Mouse (Mus musculus) heart, embryonic 16.5 days (tissue): ENCODE measurements around the gene Kpna1. TPM values are rescaled to one million over a fixed set of nuclear protein-coding genes. Genes with fewer than 3 reads are reported as not detected.
"Not testable (repeated sequence)": the region's sequence is repeated elsewhere in the genome, so short reads cannot be mapped to it uniquely, and the experiment has no call there.

Experiments
- ATAC-seq: fragments of 200-750 bp; cut with Nextera tagmentation; replicated peaks from 2 replicates; pipeline ENCODE4 v1.8.0; 2017; ENCODE audit warnings: moderate number of reproducible peaks; ENCODE audit not compliant: insufficient read depth, low FRiP score; ENCODE audit errors: extremely low read depth
- H3K27ac ChIP-seq: fragments of 300-500 bp; sonication (generic); 2 replicates; pipeline ENCODE4 v1.5.1; 2014; ENCODE audit warnings: mild to moderate bottlenecking, low read length, control low read depth, moderate library complexity
- H3K27me3 ChIP-seq: fragments of 300-500 bp; sonication (generic); 2 replicates; pipeline ENCODE4 v1.6.1; 2014; ENCODE audit warnings: low read length, mixed read lengths; ENCODE audit not compliant: control insufficient read depth, insufficient read depth
- H3K36me3 ChIP-seq: fragments of 300-500 bp; sonication (generic); 2 replicates; pipeline ENCODE4 v1.6.1; 2014; ENCODE audit not compliant: control insufficient read depth, insufficient read depth
- H3K4me1 ChIP-seq: fragments of 300-500 bp; sonication (generic); 2 replicates; pipeline ENCODE4 v1.6.1; 2014; ENCODE audit warnings: low read length, mixed read lengths; ENCODE audit not compliant: control insufficient read depth, insufficient read depth
- H3K4me2 ChIP-seq: fragments of 300-500 bp; sonication (generic); 2 replicates; pipeline ENCODE4 v1.6.1; 2014; ENCODE audit warnings: low read depth, mild to moderate bottlenecking, control low read depth, low read length
- H3K4me3 ChIP-seq: fragments of 300-500 bp; sonication (generic); 2 replicates; pipeline ENCODE4 v1.5.1; 2014; ENCODE audit warnings: mild to moderate bottlenecking, control low read depth, low read length
- H3K9ac ChIP-seq: fragments of 300-500 bp; sonication (generic); 2 replicates; pipeline ENCODE4 v1.6.1; 2014; ENCODE audit warnings: low read length, control low read depth
- H3K9me3 ChIP-seq: fragments of 300-500 bp; sonication (generic); replicated peaks from 2 replicates; pipeline ENCODE4 v1.6.1; 2016; ENCODE audit warnings: low read length; ENCODE audit not compliant: control insufficient read depth
- WGBS: fragments of 180-500 bp; shearing (Covaris S2); extraction: QIAGEN DNeasy Blood & Tissue Kit; methylation state at CpG from one replicate; pipeline ENCODE4 v1.1.7; 2014; 5-methylcytosine and 5-hydroxymethylcytosine counted together
- polyA plus RNA-seq: library from polyadenylated mRNA; unstranded; fragments of >200 nt; fragmentation: Nextera tagmentation; extraction: Ambion mirVana; gene quantifications from 2 replicates; pipeline ENCODE4 v1.2.1, GENCODE M21; 2015

The Kpna1 gene
- polyA plus RNA-seq, 1 experiment from 2014 or later, result 41.4 TPM

DNA sequence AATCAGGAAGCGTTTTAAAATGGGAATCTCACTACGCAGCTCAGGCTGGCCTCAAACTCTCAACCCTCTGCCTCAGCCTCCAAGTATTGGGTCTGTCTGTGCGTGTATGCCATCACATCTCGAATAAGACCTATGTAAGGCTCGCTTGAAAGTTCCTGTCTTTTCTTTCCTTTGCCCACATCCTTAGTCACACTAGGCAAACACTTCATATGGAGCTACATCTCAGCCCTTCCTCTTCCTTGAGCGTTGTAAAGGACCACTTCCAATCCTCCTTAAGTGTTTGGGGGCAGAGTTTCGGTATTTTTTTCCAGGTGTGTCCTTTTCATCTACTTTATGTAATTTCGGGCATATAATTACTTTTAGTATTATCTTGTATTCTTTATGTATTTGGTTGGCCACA is 76.4 kb downstream of the Kpna1 start:
- H3K4me2 ChIP-seq, result no peak overlapping the region
- H3K27ac ChIP-seq, result 0 out of 2 replicates have a peak overlapping the region, but pooled peaks have one; percentile 87
- ATAC-seq, result no peak
- H3K4me1 ChIP-seq, result peaks cover 44% of the 10 kb centered on the region
- no peak overlapping the region for H3K4me3 ChIP-seq
- 89% methylated on average over 8 of the region's 8 CpGs for WGBS
- H3K9ac ChIP-seq, result no peak overlapping the region
- no peaks in the 10 kb centered on the region for H3K9me3 ChIP-seq
- no peaks in the 10 kb centered on the region for H3K27me3 ChIP-seq
- H3K36me3 ChIP-seq, result peaks cover 23% of the 10 kb centered on the region

DNA sequence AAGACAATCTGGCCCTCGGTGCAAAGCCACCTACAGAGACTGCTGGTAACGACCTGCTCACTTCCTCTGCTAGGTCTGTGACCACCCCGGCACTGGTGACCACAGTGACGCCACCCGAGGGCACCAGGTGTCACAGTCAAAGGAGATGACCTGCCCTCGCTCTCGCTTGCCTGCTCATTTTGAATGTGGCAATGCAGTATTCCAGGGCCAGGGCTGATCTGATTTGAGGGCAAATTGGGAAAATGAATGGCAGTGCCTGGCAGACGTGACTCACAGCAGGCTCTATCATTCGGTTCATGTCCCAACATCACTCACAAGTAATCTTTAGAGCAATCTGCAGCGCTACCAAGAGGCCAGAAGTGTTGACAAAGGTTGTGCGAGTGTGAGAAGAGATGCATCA is 77.9 kb downstream of the Kpna1 start:
- Histone ChIP-seq H3K9ac (no peak overlapping the region), H3K27ac (no peak overlapping the region), H3K27me3 (no peaks in the 10 kb centered on the region), H3K4me3 (no peak overlapping the region), H3K36me3 (peaks cover 16% of the 10 kb centered on the region), H3K9me3 (no peaks in the 10 kb centered on the region), H3K4me2 (no peak overlapping the region), H3K4me1 (peaks cover 44% of the 10 kb centered on the region)
- no peak for ATAC-seq
- 81% methylated on average over 11 of the region's 11 CpGs for WGBS

DNA sequence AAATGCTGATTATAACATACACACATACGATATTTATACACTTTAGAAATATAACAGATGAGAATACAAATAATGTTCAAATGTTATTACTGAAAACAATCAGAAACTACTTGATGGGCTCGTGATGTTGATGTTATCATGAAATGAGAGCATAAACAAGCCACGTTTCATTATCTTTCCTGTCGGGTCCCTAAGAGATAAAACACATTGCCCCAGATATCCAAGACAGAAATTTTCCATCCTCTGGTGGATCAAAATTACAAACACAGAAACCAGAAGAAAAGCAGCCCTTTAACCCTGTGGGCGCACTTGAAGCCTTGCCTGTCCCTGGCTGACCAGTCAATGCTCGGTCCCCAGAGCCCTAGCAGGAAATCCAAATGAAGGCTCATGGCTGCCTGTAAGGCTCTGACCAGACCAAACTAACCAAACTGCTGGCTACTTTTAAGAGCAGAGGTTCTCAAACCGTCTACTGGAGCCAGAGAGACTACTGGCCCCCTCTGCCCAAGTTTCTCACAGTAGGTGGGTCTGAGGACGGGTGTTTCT is 79.5 kb downstream of the Kpna1 start:
- 45% methylated on average over 8 of the region's 8 CpGs for WGBS
- H3K4me1 ChIP-seq, result peaks cover 47% of the 10 kb centered on the region

DNA sequence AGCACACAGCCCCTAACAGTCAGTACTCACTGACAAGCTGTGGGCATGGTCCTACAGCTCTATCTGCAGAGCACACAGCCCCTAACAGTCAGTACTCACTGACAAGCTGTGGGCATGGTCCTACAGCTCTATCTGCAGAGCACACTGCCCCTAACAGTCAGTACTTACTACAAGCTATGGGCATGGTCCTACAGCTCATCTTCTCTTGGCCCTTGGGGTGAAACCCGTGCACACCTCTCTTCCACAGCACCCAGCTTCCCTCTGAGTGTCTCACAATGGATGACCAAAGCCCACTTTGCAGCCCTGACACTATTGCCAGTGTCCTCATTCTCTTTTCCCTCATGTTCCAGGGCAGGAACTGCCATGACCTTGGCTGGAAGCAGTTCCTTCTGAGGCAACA is 84.0 kb downstream of the Kpna1 start:
- H3K27me3 ChIP-seq, H3K36me3 ChIP-seq, ATAC-seq, H3K4me3 ChIP-seq, H3K9me3 ChIP-seq, H3K4me2 ChIP-seq: not testable (repeated sequence)
- 62% methylated on average over 1 of the region's 1 CpGs for WGBS
- Histone ChIP-seq H3K27ac (peak overlapping the region; percentile 32; the same call in 1 of the 2 replicates), H3K9ac (peak overlapping the region; percentile 36; the same call in 1 of the 2 replicates), H3K4me1 (peaks cover 59% of the 10 kb centered on the region)

More for the DNA sequence above, 79.5 kb downstream of the Kpna1 start:
- H3K9ac ChIP-seq, result 0 out of 2 replicates have a peak overlapping the region, but pooled peaks have one; percentile 25
- H3K27ac ChIP-seq, result peak overlapping the region; percentile 48; the same call in 1 of the 2 replicates
- H3K27me3 ChIP-seq, result no peaks in the 10 kb centered on the region
- H3K4me3 ChIP-seq, result no peak overlapping the region
- H3K36me3 ChIP-seq, result peaks cover 6% of the 10 kb centered on the region
- no peaks in the 10 kb centered on the region for H3K9me3 ChIP-seq
- ATAC-seq, result no peak
- no peak overlapping the region for H3K4me2 ChIP-seq

DNA sequence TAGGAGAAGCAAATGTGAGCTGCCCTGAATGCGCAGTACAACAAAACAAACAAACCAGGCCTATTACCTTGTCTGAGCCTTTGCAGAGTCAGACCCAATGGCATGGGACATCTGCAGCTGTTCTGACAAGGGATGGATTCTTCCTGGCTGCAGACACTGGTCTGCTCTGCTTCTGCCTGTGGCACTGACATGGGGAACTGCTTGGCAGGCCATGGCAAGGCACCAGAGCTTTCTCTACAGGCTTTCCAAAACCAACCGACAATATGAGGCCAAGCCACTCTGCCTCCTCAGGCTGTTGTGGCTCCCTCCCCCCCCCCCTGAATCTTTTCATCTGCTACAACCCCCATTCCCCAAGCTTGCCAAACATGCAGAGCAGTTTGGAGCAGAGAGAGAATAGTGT is 84.8 kb downstream of the Kpna1 start:
- Histone ChIP-seq H3K9ac (peak overlapping the region; percentile 34; the same call in 1 of the 2 replicates), H3K36me3 (peaks cover 8% of the 10 kb centered on the region)
- WGBS, result 60% methylated on average over 2 of the region's 2 CpGs

DNA sequence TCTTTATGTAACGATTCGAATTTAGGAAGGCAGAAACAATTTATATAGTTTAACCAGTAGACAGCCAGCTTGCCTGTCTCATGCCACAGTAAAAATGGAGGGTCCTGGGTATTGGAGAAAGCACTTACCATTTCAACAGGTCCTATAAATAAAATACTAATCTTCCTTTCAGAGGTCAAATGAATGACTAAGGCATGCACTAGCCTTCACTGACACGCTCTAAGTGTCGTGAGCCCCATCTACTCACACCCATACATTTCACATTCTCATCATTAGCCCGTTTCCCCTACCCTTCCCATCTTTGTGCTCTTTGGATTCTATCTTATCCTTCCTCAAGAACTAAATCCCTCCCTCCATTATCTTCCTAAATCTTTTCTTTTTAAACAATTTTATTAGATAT is 86.4 kb downstream of the Kpna1 start:
- Histone ChIP-seq H3K4me1 (peaks cover 60% of the 10 kb centered on the region), H3K27ac (peak overlapping the region; percentile 79), H3K4me2 (peak overlapping the region; percentile 23), H3K36me3 (peaks cover 11% of the 10 kb centered on the region), H3K4me3 (no peak overlapping the region), H3K9me3 (no peaks in the 10 kb centered on the region), H3K9ac (no peak overlapping the region; the same call in 1 of the 2 replicates), H3K27me3 (no peaks in the 10 kb centered on the region)
- ATAC-seq, result peak; percentile 42
- 45% methylated on average over 5 of the region's 5 CpGs for WGBS

More for the DNA sequence above, 84.8 kb downstream of the Kpna1 start:
- H3K9me3 ChIP-seq, result no peaks in the 10 kb centered on the region
- peaks cover 61% of the 10 kb centered on the region for H3K4me1 ChIP-seq
- peak overlapping the region; percentile 79 for H3K27ac ChIP-seq
- ATAC-seq, result no peak
- H3K4me3 ChIP-seq, result no peak overlapping the region
- no peaks in the 10 kb centered on the region for H3K27me3 ChIP-seq
- no peak overlapping the region for H3K4me2 ChIP-seq

DNA sequence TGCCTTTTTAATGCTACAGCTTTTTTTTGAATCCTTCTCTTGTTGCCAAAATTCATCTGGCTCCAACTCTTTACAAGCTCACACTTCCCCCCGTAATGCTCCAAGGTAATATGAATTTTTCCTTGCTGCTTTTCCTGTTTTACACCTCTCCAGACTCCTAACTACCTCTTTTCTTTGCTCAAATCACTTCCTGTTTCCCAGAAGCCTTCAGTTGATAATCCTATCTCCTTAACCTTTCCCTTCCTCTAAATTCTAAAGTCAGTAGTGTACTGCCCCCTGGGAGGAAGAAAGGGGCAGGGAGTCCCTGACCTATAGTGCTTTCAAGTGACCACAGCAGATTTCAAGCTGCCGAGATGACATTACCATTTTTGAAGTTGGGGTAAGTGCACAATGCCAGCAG is 89.1 kb downstream of the Kpna1 start:
- H3K36me3 ChIP-seq, result peaks cover 9% of the 10 kb centered on the region
- H3K4me1 ChIP-seq, result peaks cover 57% of the 10 kb centered on the region
- H3K27me3 ChIP-seq, result no peaks in the 10 kb centered on the region
- WGBS, result 48% methylated on average over 2 of the region's 2 CpGs
- no peak for ATAC-seq
- peak overlapping the region; percentile 79; the same call in 1 of the 2 replicates for H3K4me2 ChIP-seq
- H3K9me3 ChIP-seq, result no peaks in the 10 kb centered on the region
- no peak overlapping the region for H3K4me3 ChIP-seq
- no peak overlapping the region for H3K9ac ChIP-seq
- H3K27ac ChIP-seq, result peak overlapping the region; percentile 46; the same call in 1 of the 2 replicates

DNA sequence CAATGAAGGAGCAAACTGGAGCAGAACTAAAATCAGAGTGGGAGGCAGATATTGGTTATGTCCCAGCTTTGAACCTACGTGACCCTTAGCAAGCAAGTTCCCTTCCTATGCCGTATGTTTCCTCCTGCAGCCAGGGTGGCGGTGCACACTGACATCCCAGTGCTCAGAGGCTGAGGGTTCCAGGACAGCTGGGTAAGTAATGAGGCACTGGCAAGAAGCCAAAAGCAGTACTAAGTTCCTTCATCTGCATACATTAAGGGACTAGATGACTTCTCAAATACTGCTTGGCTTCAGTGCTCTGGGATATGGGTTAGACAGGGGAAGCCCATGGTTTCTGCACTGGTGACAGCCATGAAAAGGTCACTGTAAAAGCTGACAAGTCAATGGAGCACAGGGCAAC is 89.8 kb downstream of the Kpna1 start:
- peak overlapping the region; percentile 95 for H3K9ac ChIP-seq
- peak overlapping the region; percentile 79 for H3K4me2 ChIP-seq
- H3K4me1 ChIP-seq, result peaks cover 53% of the 10 kb centered on the region
- no peaks in the 10 kb centered on the region for H3K27me3 ChIP-seq
- no peaks in the 10 kb centered on the region for H3K9me3 ChIP-seq
- no peak for ATAC-seq
- H3K4me3 ChIP-seq, result peak overlapping the region; percentile 71
- peak overlapping the region; percentile 49 for H3K27ac ChIP-seq
- H3K36me3 ChIP-seq, result peaks cover 9% of the 10 kb centered on the region
- 45% methylated on average over 3 of the region's 3 CpGs for WGBS

DNA sequence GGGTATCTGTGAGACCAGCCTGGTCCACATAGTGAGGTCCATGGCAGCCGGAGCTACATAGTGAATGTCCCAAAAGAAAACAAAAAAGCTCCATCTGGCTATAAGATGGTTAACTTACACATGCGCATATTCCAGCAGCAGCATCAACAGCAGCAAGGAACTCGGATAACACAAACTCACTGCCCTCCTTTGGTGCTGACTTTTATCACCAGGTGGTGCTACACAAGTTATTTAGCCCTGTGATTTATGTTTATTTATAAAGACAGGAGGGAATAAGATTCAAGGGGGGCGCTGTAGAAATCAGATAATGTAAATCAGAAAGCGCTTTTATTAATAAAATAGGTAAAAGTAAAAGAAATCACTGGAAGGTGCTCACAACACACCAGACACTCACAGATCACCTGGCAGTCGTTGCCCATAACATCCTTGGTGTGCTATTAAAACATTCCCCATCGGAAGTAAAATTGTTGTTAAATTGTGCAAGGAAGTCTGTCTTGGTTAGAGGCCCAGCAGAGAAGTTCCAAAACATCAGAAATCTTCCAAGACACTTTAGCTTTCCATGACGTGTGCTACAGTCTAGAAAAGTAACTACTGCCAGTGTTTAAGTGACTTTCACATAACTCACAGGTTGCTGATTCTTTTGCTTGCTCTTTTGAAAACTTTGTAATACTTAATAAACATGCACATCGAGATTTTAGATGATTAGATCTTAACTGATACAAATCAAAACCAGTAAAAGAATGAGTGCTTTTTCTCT is 91.4 kb downstream of the Kpna1 start:
- Histone ChIP-seq H3K9ac (peak overlapping the region; percentile 95), H3K4me3 (peak overlapping the region; percentile 71), H3K4me1 (peaks cover 37% of the 10 kb centered on the region), H3K27ac (peak overlapping the region; percentile 63), H3K36me3 (peaks cover 9% of the 10 kb centered on the region), H3K9me3 (no peaks in the 10 kb centered on the region), H3K27me3 (no peaks in the 10 kb centered on the region), H3K4me2 (peak overlapping the region; percentile 79)
- WGBS, result 21% methylated on average over 9 of the region's 9 CpGs
- no peak for ATAC-seq
